Mouse (Mus musculus): ENCODE measurements at regions not wholly inside any gene's neighbourhood (a gene's known extent, or its start where the extent isn't known, plus 50 kb on each side); places are given as distances from the start of the nearest gene placed in this dataset.

DNA sequence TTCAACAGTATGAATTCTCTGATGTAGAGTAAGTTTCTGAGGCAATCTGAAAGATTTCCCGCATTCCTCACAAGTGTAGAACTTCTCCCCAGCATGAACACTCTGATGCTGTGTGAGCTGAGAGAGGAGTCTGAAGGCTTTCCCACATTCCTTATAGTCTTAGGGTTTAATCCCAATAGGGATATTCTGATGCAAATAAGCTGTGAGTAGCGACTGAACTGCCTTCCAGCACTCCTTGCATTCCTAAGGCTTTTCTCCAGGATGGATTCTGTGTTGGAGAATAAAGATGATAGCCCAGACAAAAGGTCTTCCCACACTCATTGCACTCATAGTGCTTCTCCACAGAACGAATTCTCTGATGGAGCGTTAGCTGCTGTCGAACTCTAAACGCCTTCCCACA, 152.6 kb upstream of the Api5 start:
- H3K4me2 ChIP-seq (replicated peaks) = no peak overlapping the region
- no peak for ATAC-seq (ENCODE audit: low FRiP score, low read depth)
- H3K27ac ChIP-seq (replicated peaks) = no peak overlapping the region
- 40% methylated on average over 6 of the region's 6 CpGs for WGBS
- H3K4me1 ChIP-seq = no peaks in the 10 kb centered on the region
- no peak overlapping the region for H3K9ac ChIP-seq (replicated peaks)
- H3K36me3 ChIP-seq = no peaks in the 10 kb centered on the region
- H3K4me3 ChIP-seq = no peak overlapping the region
- H3K27me3 ChIP-seq = no peaks in the 10 kb centered on the region
- 0 out of 2 replicates have a peak, but pooled peaks cover 8% of the 10 kb centered on the region for H3K9me3 ChIP-seq

DNA sequence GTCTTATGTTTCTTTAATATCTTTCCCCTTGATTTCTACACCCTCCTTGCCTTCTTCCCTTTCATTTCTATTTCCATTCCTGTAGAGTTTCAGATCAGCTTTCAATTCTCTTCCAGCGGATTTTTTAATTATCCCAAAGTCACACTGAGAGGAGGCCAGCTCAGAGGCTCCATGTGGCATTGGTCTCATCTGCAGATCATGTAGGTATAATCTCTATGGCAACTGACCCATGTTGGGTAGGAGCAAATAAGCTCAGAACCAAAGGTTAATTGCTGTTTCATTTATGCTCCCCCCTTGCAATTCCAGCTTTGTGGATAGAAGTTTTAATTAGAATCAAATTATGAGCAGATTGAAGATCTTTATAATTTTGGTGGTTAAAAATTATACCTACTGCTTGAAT, 149.3 kb upstream of the Api5 start:
- Histone ChIP-seq H3K4me3 (no peak overlapping the region), H3K36me3 (no peaks in the 10 kb centered on the region), H3K9ac (replicated peaks) (no peak overlapping the region), H3K4me2 (replicated peaks) (no peak overlapping the region), H3K27ac (replicated peaks) (no peak overlapping the region), H3K4me1 (no peaks in the 10 kb centered on the region), H3K9me3 (0 out of 2 replicates have a peak, but pooled peaks cover 8% of the 10 kb centered on the region), H3K27me3 (no peaks in the 10 kb centered on the region)
- ATAC-seq (ENCODE audit: low FRiP score, low read depth) = no peak
- WGBS = 45% methylated on average over 1 of the region's 1 CpGs

GRCm38 (mm10) chr2:94571646-94572045, 133.7 kb upstream of the Api5 start:
- WGBS = 19% methylated on average over 3 of the region's 3 CpGs
- no peak overlapping the region for H3K4me3 ChIP-seq
- no peak overlapping the region for H3K4me2 ChIP-seq (replicated peaks)
- H3K9ac ChIP-seq (replicated peaks) = no peak overlapping the region
- H3K4me1 ChIP-seq = no peaks in the 10 kb centered on the region
- peak; percentile 44; the same call in 1 of the 2 replicates for ATAC-seq (ENCODE audit: low FRiP score, low read depth)
- no peak overlapping the region for H3K27ac ChIP-seq (replicated peaks)
- H3K36me3 ChIP-seq = no peaks in the 10 kb centered on the region
- H3K9me3 ChIP-seq = no peaks in the 10 kb centered on the region
- H3K27me3 ChIP-seq = no peaks in the 10 kb centered on the region

- no peaks in the 10 kb centered on the region for H3K9me3 ChIP-seq
- H3K4me2 ChIP-seq (replicated peaks) = no peak overlapping the region
- H3K9ac ChIP-seq (replicated peaks) = no peak overlapping the region
- H3K36me3 ChIP-seq = no peaks in the 10 kb centered on the region
- 88% methylated on average over 3 of the region's 3 CpGs for WGBS
- no peak overlapping the region for H3K27ac ChIP-seq (replicated peaks)
- no peaks in the 10 kb centered on the region for H3K4me1 ChIP-seq
- H3K27me3 ChIP-seq = no peaks in the 10 kb centered on the region
- H3K4me3 ChIP-seq = no peak overlapping the region
- ATAC-seq (ENCODE audit: low FRiP score, low read depth) = no peak
Measured at GRCm38 (mm10) chr2:94541230-94541905, 103.4 kb upstream of the Api5 start.

DNA sequence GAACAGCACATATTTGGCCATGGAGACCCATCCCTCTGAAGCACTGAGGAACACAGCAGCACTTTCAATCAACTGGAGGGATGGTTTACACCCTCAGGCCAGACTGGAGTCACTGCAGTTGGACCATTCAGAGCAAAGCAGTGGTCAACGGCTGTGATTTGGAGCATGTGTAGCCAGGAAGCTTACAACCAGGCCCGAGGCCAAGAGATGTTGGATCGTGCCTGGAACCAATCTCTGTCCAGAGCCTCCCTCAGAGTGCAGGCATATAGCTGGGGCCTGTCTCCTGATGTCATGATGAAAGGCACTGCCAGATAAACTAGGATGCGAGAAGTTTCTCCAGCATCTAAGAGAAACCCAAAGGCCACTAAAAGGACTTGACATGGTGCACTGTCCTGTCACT, 98.7 kb upstream of the Api5 start:
- Histone ChIP-seq H3K27me3 (no peaks in the 10 kb centered on the region), H3K9ac (replicated peaks) (no peak overlapping the region), H3K36me3 (no peaks in the 10 kb centered on the region), H3K4me2 (replicated peaks) (no peak overlapping the region), H3K9me3 (no peaks in the 10 kb centered on the region), H3K27ac (replicated peaks) (no peak overlapping the region), H3K4me3 (no peak overlapping the region), H3K4me1 (no peaks in the 10 kb centered on the region)
- ATAC-seq (ENCODE audit: low FRiP score, low read depth) = no peak
- 84% methylated on average over 4 of the region's 4 CpGs for WGBS

DNA sequence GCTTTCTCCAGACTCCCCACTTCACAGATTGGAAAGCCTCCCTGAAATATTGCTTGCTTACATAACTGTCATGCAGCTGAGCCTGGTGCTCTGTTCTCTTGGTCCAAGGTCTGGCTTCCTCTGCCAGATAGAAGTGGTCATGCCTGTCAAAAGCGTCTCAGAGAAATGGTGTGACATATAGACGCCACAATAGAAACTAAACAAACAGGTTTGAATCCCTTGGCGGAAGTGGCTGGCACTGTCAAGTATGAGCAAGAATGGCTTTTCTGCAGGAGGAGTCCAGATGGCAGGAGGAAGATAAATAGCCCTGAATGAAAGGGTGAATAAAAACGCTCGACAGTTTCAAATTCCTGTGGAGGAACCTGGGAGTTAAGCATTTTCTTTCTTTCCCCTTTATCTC, 93.2 kb upstream of the Api5 start:
- Histone ChIP-seq H3K4me3 (no peak overlapping the region), H3K4me1 (no peaks in the 10 kb centered on the region), H3K27ac (replicated peaks) (no peak overlapping the region), H3K9me3 (no peaks in the 10 kb centered on the region), H3K36me3 (no peaks in the 10 kb centered on the region), H3K9ac (replicated peaks) (no peak overlapping the region), H3K4me2 (replicated peaks) (no peak overlapping the region), H3K27me3 (no peaks in the 10 kb centered on the region)
- 43% methylated on average over 5 of the region's 5 CpGs for WGBS
- no peak for ATAC-seq (ENCODE audit: low FRiP score, low read depth)

GRCm38 (mm10) chr2:94524536-94524935, 86.6 kb upstream of the Api5 start:
- no peaks in the 10 kb centered on the region for H3K9me3 ChIP-seq
- no peak overlapping the region for H3K4me2 ChIP-seq (replicated peaks)
- no peaks in the 10 kb centered on the region for H3K36me3 ChIP-seq
- no peak overlapping the region for H3K27ac ChIP-seq (replicated peaks)
- no peaks in the 10 kb centered on the region for H3K4me1 ChIP-seq
- no peak overlapping the region for H3K9ac ChIP-seq (replicated peaks)
- ATAC-seq (ENCODE audit: low FRiP score, low read depth) = no peak
- H3K4me3 ChIP-seq = no peak overlapping the region
- WGBS = 37% methylated on average over 6 of the region's 6 CpGs
- H3K27me3 ChIP-seq = no peaks in the 10 kb centered on the region

DNA sequence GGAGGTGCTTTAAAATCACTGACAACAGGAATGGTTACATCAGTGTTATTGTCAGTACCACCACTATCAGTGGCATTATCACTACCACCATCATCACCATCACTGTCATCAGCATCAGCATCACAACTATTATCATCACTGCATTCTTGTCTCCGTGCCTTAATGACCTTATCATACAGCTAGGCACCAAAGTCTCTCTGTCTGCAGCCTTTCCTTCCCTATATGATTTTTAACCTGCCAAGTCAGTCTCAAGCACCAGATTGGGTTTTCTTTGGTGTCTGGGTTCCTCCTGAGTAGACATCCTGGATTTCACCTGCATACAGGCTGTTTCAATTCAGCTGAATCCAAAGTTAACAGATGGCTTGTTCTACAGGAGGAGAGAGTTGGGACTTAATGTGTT, 78.9 kb upstream of the Api5 start:
- Histone ChIP-seq H3K4me1 (no peaks in the 10 kb centered on the region), H3K36me3 (no peaks in the 10 kb centered on the region), H3K4me2 (replicated peaks) (no peak overlapping the region), H3K27ac (replicated peaks) (no peak overlapping the region), H3K9ac (replicated peaks) (no peak overlapping the region), H3K4me3 (no peak overlapping the region), H3K9me3 (no peaks in the 10 kb centered on the region), H3K27me3 (no peaks in the 10 kb centered on the region)
- WGBS = 88% methylated on average over 1 of the region's 1 CpGs
- no peak for ATAC-seq (ENCODE audit: low FRiP score, low read depth)

DNA sequence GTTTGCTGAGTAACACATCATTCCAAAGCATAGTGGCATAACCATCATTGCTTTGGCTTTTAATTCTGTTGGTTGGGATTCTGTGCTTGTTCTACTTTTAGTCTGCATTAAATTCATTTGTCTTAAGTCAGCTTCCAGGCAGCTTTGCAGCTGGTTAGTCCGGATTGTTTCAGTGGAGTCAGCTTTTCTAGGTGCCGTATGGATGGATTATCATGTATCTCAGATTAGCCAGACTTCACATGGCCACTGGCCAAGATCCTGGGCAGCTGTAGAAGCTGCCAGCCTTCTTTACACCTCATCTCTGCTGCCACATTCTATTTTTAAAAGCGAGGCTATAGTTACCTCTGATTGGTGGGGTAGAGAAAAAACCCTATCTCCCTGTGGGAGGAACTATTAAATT, 74.1 kb upstream of the Api5 start:
- H3K4me1 ChIP-seq = no peaks in the 10 kb centered on the region
- H3K27ac ChIP-seq (replicated peaks) = no peak overlapping the region
- no peaks in the 10 kb centered on the region for H3K36me3 ChIP-seq
- no peak for ATAC-seq (ENCODE audit: low FRiP score, low read depth)
- H3K4me2 ChIP-seq (replicated peaks) = no peak overlapping the region
- WGBS = 69% methylated on average over 3 of the region's 3 CpGs
- no peak overlapping the region for H3K9ac ChIP-seq (replicated peaks)
- no peaks in the 10 kb centered on the region for H3K9me3 ChIP-seq
- H3K27me3 ChIP-seq = no peaks in the 10 kb centered on the region
- H3K4me3 ChIP-seq = no peak overlapping the region

GRCm38 (mm10) chr2:94500649-94501048, 62.7 kb upstream of the Api5 start:
- Histone ChIP-seq H3K9ac (replicated peaks) (no peak overlapping the region), H3K4me1 (no peaks in the 10 kb centered on the region), H3K9me3 (no peaks in the 10 kb centered on the region), H3K27ac (replicated peaks) (no peak overlapping the region), H3K27me3 (no peaks in the 10 kb centered on the region), H3K4me3 (no peak overlapping the region), H3K4me2 (replicated peaks) (no peak overlapping the region), H3K36me3 (no peaks in the 10 kb centered on the region)
- no peak for ATAC-seq (ENCODE audit: low FRiP score, low read depth)
- 42% methylated on average over 2 of the region's 2 CpGs for WGBS

DNA sequence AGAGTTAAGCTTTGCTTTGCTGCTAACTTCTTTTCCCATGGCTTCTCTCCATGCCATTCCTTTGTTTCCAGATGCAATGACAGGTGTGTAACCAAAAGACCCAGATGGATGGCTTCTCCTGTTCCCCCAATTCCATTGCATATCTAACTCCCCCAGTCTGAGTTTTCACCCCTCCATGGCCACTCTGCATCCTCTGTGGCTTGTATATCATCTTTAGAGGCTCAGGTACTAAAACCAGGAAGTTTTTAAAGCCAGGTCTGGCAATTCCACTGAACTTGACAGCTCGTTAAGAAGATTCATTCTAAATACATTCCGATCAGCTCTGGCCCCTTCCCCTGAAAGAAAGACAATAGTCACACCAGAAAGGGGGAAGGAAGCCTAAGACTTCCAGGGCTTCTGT, 60.6 kb upstream of the Api5 start:
- WGBS = 76% methylated on average over 2 of the region's 2 CpGs

More for the DNA sequence above, 60.6 kb upstream of the Api5 start:
- Histone ChIP-seq H3K4me2 (replicated peaks) (no peak overlapping the region), H3K27ac (replicated peaks) (no peak overlapping the region), H3K36me3 (no peaks in the 10 kb centered on the region), H3K9ac (replicated peaks) (no peak overlapping the region), H3K4me1 (no peaks in the 10 kb centered on the region), H3K9me3 (no peaks in the 10 kb centered on the region), H3K4me3 (no peak overlapping the region), H3K27me3 (no peaks in the 10 kb centered on the region)
- ATAC-seq (ENCODE audit: low FRiP score, low read depth) = no peak
